Mouse (Mus musculus) left cerebral cortex, postnatal 4 days (tissue): Measurements from ENCODE around the gene Stk26. TPM values are rescaled to one million over a fixed set of nuclear protein-coding genes. Genes with fewer than 3 reads are reported as not detected.
A peak's percentile ranks its signal among the peaks of the same experiment; 100 is the strongest.

Source experiments
- DNase-seq: peaks from one replicate; pipeline ENCODE4 v3.0.0-alpha.2; 2022
- intact Hi-C: fragments of 180-260 bp; cut with DNase I; formaldehyde crosslinking; loops from one replicate; pipeline ENCODE4 v1.15.1; 2025
- total RNA-seq, 2 experiments: library from RNA; stranded (reverse); gene quantifications; 2 replicates each; pipeline ENCODE4 v1.2.3; 2021

Gene Stk26
- 1 to 10 TPM; 1.2 to 1.5 TPM for total RNA-seq

GRCm38 (mm10) chrX:50840847-50841560, at the start of gene Stk26:
Stk26 (plus strand) TSS chrX:50841047.
- DNase-seq: peak; percentile 24
- intact Hi-C loops: no loop called here

DNA sequence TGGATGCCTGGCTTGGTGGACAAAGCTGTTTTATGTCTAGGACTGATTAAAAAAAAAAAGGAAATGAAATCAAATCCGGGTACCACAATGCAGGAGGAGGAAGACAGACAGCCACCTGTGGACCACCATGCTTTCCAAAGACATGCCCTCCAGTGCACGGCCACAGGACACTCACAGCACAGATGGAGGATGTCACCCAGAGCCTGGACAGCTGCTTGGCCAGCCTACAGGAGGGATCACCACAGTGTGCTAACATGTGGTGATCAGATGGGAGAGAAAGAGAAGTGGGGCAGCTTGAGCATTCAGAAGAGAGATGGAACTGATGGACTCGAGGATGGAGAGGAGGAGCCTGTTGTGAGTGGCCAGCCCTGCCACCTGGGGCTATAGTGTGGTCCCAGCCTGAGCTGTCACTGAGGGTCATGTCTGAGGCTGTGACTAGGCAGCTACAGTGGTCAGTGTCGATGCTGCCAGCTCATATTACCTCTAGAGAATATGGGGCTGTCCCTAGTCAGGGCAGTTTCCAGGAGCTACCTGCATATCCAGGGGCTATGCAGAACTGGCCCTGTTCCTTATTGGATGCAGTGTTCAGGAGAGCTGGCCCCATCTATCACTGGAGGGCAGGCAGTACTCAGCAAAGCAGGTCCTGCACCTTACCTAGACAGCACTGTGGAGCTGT, 47.7 kb upstream of the Stk26 start:
- intact Hi-C loops: no loop called here
- no peak for DNase-seq

DNA sequence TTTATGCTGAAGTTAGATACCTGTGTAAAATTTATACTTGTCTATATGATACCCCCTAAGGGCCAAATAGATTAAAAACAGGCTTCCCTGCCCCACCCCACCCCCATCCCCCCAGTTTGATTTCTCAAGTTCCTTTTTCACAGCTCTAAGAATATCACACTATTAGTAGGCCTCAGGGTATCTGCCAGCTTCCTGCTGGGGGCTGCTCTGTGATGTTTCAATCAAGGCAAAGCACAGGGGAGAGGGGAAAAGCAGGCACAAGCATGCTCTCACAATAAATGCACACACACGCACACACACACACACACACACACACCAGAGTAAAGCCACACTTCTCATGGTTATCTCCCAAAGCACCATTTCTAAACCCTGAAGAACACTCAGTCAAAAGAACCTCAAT, 43.0 kb upstream of the Stk26 start:
- intact Hi-C loops: no loop called here
- DNase-seq: peak; percentile 16

DNA sequence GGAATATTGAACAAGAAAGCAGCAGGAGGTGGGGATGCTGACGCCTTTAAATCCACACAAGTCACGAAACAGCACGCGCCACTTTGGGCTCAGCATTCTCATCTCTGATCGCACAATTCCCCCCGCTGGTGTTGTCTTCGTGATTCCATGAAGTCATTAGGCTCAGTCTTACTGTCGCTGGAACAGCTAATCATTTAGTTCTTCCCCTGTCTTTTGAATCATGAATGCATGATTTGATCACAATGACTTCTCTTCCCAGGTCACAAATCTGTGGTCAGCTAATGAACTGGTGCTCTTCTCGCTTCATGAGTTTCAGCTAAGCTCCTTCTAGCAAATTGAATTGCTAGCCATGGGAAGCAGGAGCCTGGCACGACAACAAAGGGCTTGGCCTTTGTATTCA, 42.3 kb upstream of the Stk26 start:
- intact Hi-C loops: no loop called here
- DNase-seq: no peak

- intact Hi-C loops: no loop called here
- no peak for DNase-seq
Observed at GRCm38 (mm10) chrX:50799656-50800188, 41.1 kb upstream of the Stk26 start.

DNA sequence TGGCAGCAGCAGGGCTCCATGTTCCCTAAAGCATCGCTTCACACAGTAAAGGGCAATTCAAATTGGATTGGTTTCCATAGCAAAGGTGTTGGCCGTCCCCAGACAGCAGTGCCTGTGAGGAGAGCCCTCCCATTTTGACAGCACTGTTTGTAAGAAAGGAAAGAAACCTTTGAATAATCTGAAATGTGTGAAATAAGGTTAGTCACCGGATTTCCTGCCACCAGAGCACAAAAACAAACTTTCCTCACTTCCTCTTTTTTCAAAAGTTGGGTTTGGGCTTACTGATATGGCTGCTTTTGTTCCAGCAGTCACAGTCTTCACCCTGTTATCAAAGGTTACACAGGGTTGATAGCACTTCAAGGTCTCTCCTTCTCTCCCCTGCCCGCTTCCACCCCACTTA, 35.2 kb upstream of the Stk26 start:
- no peak for DNase-seq
- intact Hi-C loops: no loop called here

- intact Hi-C loops: no loop called here
- DNase-seq: no peak
Observed at GRCm38 (mm10) chrX:50823856-50824255, 17.0 kb upstream of the Stk26 start.

GRCm38 (mm10) chrX:50835592-50835991, 5.3 kb upstream of the Stk26 start:
- intact Hi-C loops: no loop called here
- DNase-seq: no peak

DNA sequence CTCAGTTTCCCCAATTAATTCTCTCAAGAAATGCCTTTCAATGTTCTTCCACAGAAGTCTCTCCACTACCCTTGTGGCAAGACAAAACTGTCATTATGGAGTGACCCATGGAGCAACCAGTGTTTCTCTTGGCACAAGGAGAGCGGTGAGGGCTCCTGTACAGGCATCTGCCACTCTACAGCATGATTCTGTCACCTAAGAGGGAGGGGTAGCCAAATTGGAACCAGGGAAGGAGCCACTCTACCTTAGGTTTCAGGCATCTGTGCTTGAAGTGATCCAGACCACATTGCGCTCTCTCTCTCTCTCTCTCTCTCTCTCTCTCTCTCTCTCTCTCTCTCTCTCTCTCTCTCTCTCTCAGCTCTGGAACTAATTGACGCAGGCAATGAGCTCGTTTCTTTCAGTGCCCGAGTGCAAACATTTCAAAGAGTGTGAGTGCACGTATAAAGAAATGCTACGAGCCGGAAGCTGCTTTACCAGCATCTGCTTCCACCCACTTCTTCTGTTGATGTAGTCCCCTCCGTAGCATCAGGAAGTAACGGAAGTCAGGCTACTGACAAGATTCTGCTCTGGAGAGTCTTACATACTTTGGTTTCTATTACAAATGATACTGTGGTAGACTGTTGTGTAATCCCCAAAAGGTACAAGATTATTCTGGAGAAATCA, 4.7 kb upstream of the Stk26 start:
- intact Hi-C loops: no loop called here
- no peak for DNase-seq

DNA sequence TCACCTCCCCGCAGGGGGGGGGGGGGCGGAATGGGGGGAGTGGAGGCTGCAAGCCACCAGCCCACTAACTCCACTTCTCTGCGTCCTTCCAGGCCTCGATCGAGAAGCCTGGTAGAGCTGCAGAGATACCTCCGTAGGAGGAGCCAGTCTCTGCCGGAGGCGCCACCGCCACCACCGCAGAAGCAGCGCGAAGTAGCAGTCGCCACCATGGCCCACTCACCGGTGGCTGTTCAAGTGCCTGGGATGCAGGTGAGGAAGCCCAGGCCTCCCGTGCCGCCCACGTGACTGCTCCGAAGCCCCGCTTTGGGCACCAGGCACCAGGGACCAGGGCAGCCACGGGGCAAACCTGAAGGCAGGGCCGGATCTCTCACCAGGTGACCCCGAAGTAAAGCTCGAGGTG, 740 bp downstream of the Stk26 start:
- peak; percentile 0 for DNase-seq
- intact Hi-C loops: no loop called here

- no peak for DNase-seq
- intact Hi-C loops: no loop called here
Observed at GRCm38 (mm10) chrX:50842046-50842445, 1.2 kb downstream of the Stk26 start.

DNA sequence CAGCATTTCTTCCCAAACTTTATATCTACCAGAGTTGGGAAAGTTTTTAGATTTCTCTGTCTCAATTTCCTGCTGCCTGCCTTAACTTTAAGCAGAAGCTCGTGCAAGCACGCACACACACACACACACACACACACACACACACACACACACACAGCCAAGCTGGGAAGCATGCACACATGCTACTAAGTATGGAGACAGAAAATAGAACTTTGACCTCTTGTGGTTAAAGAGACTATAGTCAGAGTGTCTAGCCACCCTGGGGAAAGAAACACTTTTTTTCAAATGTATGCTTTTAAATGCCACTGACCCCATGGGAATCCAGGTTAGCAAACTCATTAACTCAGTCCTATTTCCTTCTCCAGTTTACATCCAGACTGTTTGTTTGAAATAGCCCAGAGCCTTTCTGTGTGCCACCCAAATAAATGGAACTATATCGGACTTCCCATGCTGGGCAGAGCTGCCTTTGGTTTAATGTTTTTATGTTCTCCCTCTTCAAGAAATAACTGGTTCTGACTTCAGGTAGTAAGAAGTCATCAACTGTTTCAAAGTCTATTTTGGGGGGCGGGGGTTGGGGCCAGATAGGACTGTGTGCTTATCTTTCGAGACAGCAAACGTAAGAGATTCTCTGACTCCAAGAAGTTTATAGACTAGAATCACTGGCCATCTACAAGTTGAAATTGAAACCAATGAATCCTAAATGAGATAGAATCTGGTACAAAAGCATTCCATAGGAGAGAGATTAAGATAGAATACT, 9.8 kb downstream of the Stk26 start:
- no peak for DNase-seq
- intact Hi-C loops: no loop called here

DNA sequence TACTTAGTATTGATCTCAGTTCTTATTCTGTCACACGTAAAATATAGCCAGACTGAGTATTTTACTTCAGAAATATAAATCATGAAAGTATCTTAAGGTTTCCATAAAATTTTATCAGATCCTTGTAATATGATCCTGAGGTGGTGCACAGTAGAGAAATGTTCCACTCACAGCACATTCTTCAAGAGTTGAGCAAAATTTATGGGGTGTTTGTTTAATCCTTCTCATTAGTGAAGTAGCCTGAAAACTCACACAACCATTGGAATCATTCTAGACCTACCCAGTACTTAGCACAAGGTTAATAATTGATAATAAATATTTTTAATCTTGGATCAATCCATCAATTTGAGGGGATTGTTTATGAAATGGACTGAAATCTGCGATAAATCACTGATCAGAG, 22.9 kb downstream of the Stk26 start:
- no peak for DNase-seq
- intact Hi-C loops: no loop called here

DNA sequence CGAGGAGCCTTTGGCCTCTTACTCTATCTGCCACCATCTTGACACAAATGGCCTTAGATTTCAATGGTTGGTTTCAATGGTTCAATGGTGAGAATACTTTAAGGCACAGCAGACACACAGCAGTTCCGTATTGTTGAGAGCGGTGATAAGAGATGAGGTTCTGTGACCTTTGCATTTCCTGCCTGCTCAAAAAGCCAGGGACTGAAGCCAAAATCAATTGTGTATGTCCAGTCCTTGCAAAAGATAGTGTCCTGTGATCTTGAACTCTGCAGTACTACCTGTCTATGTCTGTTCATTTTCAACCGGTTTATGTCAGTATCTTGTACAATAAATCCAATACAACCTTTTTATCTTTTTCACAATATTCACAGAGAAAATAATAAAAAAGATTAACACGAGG, 23.9 kb downstream of the Stk26 start:
- DNase-seq: no peak
- intact Hi-C loops: no loop called here

- DNase-seq: no peak
- intact Hi-C loops: no loop called here
Observed at GRCm38 (mm10) chrX:50874246-50875002, 33.6 kb downstream of the Stk26 start.

GRCm38 (mm10) chrX:50887999-50888398, 47.2 kb downstream of the Stk26 start:
- intact Hi-C loops: loop anchor here (10.0 kb wide), 1 partner anchor 213 kb away; no protein-coding TSS in a partner anchor
- DNase-seq: no peak

- no peak for DNase-seq
- intact Hi-C loops: no loop called here
Observed at GRCm38 (mm10) chrX:50903497-50903896, 62.6 kb downstream of the Stk26 start.

DNA sequence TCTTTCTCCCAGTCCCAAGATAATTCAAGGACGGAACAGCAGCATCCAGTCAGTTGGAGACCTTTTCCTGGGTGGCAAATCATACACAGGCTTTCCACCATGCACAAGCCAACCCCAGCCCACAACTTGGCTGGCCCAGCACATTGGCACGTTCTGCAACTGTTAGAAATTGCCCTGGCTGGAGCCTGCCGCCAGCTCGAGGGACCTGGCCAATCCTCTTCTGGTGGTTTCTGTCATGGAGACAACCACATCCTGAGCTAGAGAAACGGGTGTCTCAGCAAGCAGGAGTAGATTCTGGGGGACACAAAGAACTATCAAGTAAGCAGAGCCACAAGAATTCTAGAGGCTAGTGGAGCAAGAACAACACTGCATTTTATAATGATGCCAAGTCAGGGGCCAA, 69.1 kb downstream of the Stk26 start:
- peak; percentile 12 for DNase-seq
- intact Hi-C loops: no loop called here

GRCm38 (mm10) chrX:50917389-50917788, 76.5 kb downstream of the Stk26 start:
- DNase-seq: no peak
- intact Hi-C loops: no loop called here

DNA sequence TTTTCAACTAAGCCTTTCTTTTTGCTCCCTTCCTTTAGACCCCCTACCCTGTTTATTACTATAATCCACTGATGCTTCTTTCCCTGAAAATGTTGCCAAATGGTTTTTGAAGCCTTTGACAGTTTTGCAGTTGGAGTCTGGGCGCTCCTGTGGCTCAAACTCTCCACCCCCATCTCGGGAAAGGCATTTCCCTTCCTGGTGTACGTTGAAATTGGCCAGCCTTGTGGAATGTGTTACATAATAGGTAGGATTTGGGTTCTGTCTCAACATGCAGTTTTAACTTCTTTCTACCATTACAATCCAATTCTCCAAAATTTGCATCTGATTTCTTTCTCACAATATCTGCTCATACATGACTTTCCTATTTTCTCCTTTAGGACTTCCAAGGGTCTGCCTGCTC, 77.9 kb downstream of the Stk26 start:
- intact Hi-C loops: no loop called here
- no peak for DNase-seq
